Mouse (Mus musculus) splenic B cell, adult 2 months (primary cell): Measurements from ENCODE around the gene D13Ertd608e.
"Not testable (repeated sequence)": the region's sequence is repeated elsewhere in the genome, so short reads cannot be mapped to it uniquely, and the experiment has no call there.

Experiments
- DNase-seq: peaks from one replicate; pipeline ENCODE4 v3.0.0-alpha.2; 2011; ENCODE audit warnings: low read depth, low spot score
- H3K27me3 ChIP-seq: 2 replicates; pipeline ENCODE4 v1.6.1; 2012; ENCODE audit warnings: mild to moderate bottlenecking, low read length, moderate library complexity, mixed read lengths; ENCODE audit not compliant: control insufficient read depth, poor library complexity, insufficient read depth, severe bottlenecking
- H3K36me3 ChIP-seq: 2 replicates; pipeline ENCODE4 v1.6.1; 2012; ENCODE audit warnings: mild to moderate bottlenecking, low read length, moderate library complexity, mixed read lengths; ENCODE audit not compliant: control insufficient read depth, poor library complexity, insufficient read depth, severe bottlenecking

The D13Ertd608e gene

DNA sequence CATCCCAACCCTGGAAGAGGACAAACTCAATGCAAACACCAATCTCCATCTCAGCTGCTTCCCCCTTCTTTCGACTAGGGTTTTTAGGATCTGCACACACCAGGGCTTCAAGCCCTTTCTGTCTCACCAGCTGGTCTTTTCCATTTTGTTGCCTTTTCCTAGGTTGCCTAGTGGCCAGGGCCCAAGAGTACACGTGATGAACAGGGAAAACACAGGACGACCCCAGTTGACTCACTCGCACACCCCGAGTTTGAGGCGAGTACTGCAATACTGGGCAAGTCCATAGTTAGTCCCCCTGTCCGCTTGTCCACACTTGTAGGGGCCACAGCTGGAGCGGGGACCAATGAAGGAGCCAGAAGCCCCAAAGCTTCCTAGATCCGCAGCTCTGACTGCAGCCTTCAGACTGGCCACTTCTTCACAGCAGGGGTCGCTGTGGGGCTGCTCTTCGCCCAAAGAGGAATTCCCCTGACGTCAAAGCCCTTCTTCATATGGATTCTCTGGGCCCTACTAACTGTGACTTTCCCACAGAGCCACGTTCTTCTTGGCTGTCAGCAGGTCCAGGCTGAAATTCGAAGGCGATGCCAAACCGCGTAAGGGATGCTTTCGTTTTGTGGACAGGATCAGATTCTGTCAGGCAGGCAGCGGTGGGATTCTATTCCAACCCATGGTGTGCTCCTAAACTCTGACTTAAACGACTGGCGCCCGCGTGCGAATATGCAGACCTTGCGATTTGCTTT is at the start of gene D13Ertd608e:
Gene D13Ertd608e (plus strand): TSS at position 687 of the 737 bp plus-strand sequence.
- DNase-seq, result peak; percentile 44
- H3K27me3 ChIP-seq, H3K36me3 ChIP-seq: not testable (repeated sequence)

DNA sequence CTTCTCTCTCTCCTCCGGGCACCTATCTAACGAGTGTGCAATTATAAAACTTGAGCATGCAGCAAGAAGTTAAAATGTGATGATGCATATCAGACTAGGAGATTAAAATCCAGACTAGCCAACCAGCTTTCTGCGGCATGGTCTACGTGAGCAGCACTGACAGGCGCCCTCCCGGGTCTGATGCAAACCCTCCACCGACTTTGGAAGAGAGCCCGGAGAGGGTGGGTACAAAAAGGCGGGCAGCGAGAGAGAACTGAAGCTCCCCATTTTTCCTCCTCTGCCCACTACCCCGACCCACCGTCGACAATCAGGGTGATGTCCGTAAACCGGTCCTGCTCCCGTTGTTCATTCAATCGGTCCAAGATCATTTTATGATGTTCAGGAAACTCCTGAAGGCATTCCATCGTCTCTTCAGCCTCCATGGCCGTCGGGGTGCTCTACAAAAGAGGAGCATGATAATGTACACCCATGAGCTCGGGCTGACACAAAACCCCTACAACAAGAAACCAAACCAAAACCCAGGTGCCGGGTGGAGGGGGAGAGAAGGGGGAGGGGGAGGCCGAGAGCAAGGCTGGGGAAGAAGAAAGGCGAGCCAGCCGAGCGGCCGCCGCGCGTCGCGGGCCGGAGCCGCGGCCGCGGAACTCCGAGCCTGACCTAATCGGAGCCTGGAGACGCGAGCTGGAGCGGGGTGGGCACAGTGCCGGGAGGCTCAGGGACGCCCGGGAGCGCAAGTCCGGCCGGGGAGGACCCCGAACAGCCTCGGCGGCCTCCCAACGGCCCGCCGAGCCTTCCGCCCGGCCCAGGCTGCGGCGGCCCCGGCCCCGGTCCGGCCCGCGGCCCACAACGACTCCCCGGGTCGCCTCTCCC is 45.7 kb upstream of the D13Ertd608e start:
- no peaks in the 10 kb centered on the region; the same call in 1 of the 2 replicates for H3K36me3 ChIP-seq
- peak; percentile 52 for DNase-seq

DNA sequence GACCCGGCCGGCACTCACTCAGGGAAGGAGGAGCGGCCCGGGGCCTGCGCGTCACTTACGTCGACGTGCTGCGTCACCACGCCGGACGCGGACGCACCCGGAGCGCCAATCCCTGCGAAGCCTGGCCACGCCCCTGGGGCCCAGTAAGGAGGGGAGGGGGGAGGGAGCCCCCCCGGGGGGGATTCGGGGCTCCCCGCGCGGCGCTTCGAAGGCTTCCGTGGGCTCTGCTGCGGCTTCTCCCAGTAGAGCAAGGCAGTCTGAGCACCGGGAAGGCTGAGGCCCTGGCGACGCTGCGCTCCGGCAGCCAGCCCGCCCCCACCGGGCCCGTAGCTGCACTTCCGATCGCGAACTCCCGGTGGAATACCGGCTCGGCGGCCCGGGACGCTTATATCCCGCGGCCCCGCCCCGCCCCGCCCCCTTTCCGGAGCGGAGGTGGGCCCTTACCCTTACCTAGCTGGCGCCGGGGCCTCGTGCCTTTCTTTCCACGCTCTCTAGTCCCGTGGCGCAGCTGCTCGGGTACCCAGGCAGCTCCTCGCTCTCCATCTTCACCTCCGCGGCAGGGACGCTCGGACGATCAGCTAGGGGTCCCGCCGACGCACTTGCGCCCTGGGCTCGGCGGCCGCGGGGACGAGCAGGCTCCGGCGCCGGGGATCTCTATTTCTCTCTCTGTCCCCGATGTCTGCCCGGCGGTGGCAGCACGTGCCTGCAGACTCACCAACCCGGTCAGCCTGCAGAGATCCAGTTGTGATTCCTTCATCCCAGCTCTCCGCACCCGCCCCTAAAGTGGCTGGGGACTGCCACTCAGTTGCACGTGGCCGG is 44.8 kb upstream of the D13Ertd608e start, which contains the start of gene Zfp131:
Gene Zfp131 (minus strand): TSS at position 129 of the 819 bp plus-strand sequence.
- Histone ChIP-seq H3K27me3 (no peaks in the 10 kb centered on the region), H3K36me3 (no peaks in the 10 kb centered on the region; the same call in 1 of the 2 replicates)
- peak; percentile 97 for DNase-seq

More for the DNA sequence above, 45.7 kb upstream of the D13Ertd608e start:
- H3K27me3 ChIP-seq, result no peaks in the 10 kb centered on the region

DNA sequence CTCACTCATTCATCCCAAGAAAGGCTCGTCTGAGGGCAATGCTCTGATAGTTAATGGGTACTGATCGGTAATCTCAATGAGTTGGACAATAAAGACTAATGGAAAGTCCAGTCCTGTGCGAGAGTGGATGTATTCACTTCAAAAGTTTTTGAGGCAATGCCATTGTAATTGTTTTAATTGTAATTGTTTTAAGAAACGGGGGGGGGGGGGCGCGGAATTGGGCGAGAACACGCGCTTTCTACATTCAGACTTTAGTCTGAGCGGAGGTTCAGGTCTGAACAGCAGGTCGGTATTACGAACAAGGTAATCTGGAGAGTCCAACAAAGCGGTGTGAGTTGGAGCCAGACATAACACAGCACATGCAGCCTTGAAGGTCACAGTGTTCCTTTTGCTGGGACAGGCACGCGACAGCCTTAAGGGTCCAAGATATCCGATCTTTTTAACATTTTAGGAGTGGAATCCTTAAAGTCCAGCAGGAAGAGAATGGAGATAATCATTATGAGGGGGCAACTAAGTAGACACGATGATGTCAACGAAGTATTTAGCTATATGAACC is 44.1 kb upstream of the D13Ertd608e start:
- DNase-seq, result peak; percentile 29
- Histone ChIP-seq H3K36me3 (no peaks in the 10 kb centered on the region; the same call in 1 of the 2 replicates), H3K27me3 (no peaks in the 10 kb centered on the region)

DNA sequence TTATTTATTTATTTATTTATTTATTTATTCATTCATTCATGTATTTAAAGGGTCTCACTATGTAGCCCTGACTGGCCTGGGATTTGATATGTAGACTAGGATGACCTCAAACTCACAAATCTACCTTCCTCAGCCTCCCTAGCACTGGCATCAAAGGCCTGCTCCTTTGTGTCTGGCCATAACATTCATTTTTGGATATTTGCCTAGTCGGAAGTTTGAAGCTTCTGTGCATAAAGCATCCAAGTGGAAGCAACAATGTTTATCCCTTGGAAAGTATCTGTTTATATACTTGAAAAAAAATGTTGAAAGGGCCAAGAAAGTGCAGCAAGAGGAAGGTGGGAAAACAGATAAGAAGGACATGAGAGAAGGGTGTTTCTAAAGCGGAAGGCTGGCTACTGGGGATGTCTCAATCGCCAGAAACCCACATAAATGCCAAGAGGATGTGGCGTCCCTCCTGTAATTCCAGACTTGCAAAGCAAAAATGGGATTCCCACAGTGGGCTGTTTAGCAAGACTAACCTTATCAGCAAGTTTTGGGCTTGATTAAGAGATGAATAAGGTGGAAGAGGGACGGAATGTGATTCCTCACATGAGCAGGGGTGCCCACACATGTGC is 42.9 kb upstream of the D13Ertd608e start:
- H3K36me3 ChIP-seq, result no peaks in the 10 kb centered on the region
- DNase-seq, result no peak

DNA sequence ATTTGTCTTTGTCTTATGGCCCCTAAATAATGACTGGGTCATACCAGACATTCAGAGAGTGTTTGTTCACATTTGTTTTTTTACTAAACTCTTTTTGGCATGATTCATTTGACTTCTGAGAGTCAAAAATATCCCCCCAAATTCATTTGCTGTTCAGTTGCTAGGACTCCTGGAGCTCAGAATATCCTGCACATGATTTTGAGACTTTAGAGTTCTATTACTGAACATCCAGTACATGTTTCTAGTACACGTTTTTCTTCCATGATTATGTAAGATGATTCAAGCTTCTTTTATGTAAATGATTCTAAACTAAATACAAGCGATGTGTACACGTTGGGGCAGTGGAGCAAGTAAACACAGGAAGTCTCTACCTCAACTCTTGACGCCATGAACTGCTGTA is 38.1 kb upstream of the D13Ertd608e start:
- DNase-seq, result no peak
- Histone ChIP-seq H3K27me3 (no peaks in the 10 kb centered on the region), H3K36me3 (no peaks in the 10 kb centered on the region)

More for the DNA sequence above, 42.9 kb upstream of the D13Ertd608e start:
- no peaks in the 10 kb centered on the region for H3K27me3 ChIP-seq

DNA sequence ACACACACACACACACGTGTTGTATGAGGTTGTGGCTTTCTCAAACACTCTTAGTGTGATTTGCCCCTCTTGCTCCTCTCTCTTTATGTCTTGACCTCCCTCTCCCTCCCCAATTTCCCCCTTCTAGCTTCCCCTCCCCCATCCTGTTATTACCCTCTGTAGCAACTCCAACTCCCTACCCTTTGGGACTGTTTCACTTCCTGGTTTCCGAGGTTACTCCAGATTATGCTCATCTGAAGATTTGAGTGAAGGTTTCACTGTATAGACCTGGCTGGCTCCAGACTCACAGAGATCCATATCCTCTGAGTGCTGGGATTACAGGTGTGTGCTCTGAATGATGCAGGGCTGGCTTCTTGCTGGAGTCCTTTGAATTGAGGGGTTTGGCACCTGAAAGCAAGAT is 26.9 kb upstream of the D13Ertd608e start:
- Histone ChIP-seq H3K27me3 (no peaks in the 10 kb centered on the region), H3K36me3 (no peaks in the 10 kb centered on the region)
- DNase-seq, result no peak

DNA sequence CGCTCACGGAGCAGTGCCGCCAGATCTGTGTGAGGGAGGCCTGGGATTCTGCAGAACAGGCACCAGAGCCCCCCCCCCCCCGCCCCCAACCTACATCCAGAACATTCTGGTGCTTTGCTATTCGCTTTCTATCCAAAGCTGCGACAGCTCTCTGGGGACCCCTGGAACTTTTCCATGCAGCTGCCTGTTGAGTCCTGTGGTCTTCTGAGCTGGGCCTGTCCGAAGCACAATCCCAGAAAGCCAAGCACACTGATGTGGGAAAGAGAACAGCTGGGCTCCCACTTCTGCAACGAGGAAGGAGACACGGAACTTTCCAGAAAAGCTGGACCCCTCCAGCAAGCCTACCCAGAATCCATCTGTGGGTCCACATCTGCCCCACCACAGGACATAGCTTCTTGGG is 25.8 kb upstream of the D13Ertd608e start:
- DNase-seq, result no peak
- Histone ChIP-seq H3K36me3 (no peaks in the 10 kb centered on the region), H3K27me3 (no peaks in the 10 kb centered on the region)

DNA sequence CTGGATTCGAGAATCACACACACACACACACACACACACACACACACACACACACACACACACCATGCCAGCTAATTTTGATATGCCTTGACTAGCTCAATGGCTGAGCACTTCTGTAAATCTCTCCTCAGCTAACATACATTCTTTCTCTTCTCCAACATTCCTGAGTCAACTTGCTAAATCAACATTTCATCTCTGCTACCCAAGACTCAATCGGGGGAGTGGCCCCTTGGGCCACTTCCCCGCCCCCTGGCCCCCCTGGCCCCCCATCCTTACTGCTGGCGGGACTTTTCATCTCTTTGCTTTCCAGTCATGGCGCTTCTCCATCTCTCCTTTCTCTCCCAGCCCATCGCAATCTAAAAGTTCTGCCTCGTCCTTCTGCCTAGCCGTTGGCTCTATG is 19.0 kb upstream of the D13Ertd608e start:
- DNase-seq, result no peak
- H3K36me3 ChIP-seq, result no peaks in the 10 kb centered on the region
- no peaks in the 10 kb centered on the region for H3K27me3 ChIP-seq

DNA sequence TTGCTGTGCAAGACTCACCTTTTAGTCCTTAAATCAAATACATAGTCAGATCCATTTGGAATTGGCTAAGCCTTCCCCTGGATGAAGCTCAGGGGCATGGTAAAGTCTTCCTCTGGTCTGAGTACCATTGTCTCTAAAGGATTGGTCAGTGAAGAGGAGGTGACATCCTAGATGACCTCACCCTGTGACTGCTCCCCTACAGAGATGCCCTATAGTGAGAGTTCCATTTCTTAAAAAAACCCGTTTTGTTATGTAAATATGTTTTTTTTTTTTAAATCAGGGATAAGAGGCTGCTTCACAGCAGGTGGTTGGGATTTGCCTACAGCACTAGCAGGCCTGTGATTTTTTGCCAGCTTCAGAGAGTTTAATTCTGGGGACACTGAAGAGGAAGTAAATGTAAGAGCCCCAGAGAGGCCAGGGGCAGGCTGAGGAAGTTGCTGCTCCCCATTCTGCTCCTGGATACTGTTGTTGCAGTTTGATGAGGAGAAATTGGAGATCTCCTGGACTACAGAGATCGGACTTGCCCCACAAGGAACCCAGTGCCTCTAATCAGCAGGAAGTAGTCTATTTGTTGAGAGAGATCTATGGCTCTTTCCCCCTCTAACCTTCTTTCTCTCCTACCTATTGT is 18.1 kb upstream of the D13Ertd608e start:
- H3K36me3 ChIP-seq, result no peaks in the 10 kb centered on the region
- no peak for DNase-seq
- no peaks in the 10 kb centered on the region for H3K27me3 ChIP-seq

DNA sequence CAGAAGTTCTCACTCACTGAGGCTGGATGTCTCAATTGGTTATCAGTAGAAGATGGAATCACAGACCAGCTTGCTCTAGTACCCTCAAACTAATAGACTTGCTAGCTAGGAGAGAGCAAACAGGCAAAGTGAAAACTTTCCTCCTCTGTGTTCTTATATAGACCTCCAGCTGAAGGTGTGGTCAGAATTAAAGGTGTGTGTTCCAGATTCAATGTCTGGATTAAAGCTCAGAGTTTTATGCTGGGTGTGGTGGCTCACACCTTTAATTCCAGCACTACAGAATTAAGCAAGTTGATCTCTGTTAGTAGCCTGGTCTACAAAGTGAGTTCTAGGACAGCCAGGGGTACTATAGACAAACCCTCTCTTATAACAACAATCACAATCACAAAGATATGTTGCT is 5.7 kb upstream of the D13Ertd608e start, which contains the start of gene AF067063:
Gene AF067063 (minus strand): TSS at position 101 of the 400 bp plus-strand sequence.
- H3K27me3 ChIP-seq, DNase-seq, H3K36me3 ChIP-seq: not testable (repeated sequence)

DNA sequence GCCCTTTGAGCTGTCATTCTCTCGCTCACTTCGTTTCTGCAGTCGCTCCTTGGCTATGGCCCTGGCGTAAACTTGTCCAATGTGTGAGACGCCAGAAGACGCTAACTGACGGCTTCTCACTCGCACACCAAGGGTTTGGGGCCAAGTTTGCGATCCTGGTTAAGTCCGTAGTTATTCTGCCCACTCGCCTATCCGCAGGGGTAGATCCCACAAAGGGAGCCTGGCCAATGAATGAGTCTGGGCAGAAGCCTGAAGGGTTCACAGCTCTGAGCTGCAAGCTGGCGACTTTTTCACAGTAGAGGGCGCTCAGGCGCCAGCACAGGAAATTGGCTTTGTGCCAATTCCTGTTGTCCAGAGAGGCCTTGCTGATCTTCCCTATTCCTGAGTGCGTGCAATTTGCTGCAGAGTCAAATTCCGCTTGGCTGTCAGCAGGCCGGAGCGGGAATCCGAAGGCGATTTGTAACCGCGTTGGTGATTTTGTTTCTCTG is 562 bp downstream of the D13Ertd608e start:
- H3K36me3 ChIP-seq, H3K27me3 ChIP-seq: not testable (repeated sequence)
- DNase-seq, result peak; percentile 10

DNA sequence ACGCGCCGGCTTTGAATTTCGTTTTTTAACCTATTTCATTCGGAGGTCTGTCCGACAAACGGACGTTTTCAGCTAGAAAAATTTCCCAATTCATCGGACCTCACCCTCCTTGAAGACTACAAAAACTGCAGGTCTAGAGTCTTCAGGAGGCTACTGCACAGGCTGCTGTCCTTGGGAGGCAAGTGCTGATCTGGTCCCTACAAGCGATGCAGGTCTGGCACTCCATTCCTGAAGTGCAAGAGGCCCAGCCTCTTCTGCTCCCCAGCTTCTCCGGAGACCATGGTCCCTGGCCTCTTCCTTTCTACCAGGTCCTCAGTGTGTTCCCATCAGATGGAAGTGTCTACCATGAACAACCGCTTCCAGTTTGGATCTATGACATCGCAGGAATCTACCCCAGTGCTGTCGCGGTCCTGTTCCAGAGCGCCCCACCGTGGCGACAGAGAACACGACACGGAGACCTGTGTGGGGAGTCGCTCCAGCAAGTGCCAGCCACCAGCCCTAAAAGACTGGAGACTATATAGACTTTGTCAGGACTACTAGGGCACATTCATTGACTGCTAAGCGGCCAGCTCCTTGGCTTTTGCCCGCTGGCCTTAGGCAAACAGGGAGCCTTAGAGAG is 2.0 kb downstream of the D13Ertd608e start:
- peak; percentile 25 for DNase-seq
- H3K27me3 ChIP-seq, H3K36me3 ChIP-seq: not testable (repeated sequence)
